Mouse (Mus musculus) small intestine, adult 2 months (tissue): ENCODE measurements around the gene Aebp1.

Experiments used
- CTCF ChIP-seq: fragments of 200-500 bp; IDR thresholded peaks from 2 replicates; pipeline ENCODE4 v1.5.1; 2012; ENCODE audit warnings: low read depth, mild to moderate bottlenecking, control low read depth, inconsistent platforms, low read length, moderate library complexity, mixed read lengths; ENCODE audit not compliant: insufficient replicate concordance, insufficient read length; ENCODE audit errors: extremely low read depth
- POLR2A ChIP-seq: fragments of 200-500 bp; IDR thresholded peaks from 2 replicates; pipeline ENCODE4 v1.6.1; 2012; ENCODE audit warnings: low read depth, mild to moderate bottlenecking, control low read depth, inconsistent platforms, low read length, moderate library complexity

DNA sequence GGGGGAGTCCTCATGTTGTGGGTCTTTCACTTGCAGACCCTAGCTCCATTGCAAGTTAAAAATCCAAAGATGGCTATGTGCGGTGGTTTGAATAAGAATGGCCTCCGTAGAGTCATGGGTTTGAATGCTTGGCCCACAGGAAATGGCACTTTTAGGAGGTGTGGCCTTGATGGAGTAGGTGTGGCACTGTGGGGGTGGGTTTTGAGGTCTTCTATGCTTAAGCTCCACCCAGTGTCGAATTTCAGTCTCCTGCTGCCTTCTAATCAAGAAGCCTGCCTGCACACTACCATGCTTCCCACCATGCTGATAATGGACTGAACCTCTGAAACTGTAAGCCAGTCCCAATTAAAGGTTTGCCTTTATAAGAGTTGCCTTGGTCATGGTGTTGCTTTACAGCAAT is 18.6 kb upstream of the Aebp1 start:
- no peak for TF ChIP-seq CTCF
- no peak for TF ChIP-seq POLR2A
